Mouse (Mus musculus): ENCODE data around the gene Tmigd3. TPM values are rescaled to one million over a fixed set of nuclear protein-coding genes. Genes with fewer than 3 reads are reported as not detected.
A peak's percentile ranks its signal among the peaks of the same experiment; 100 is the strongest.

The Tmigd3 gene
- polyA plus RNA-seq, 1 experiment from 2014 or later, result not detected

DNA sequence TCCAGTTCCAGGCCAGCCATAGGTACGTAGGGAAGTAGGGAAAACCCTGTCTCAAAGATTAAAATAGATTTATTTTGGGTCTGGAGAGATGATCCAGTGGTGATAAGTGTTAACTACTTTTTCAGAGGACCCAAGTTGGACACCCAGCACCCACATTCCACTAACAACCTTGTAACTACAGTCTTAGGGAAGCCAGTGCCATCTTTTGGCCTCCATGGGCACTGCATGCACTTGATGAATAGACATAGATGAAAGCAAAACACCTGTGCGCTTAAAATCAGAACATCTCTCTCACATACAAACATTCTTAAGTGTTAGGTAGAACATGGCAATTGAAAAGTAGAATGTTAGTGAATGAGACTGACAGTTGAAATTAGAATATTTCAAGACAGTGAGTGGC lies 90.0 kb downstream of the Tmigd3 start:
- Histone ChIP-seq H3K9ac (no peak overlapping the region), H3K9me3 (no peaks in the 10 kb centered on the region), H3K27me3 (replicated peaks) (no peaks in the 10 kb centered on the region), H3K4me1 (peaks cover 23% of the 10 kb centered on the region), H3K27ac (no peak overlapping the region), H3K4me2 (replicated peaks) (peak overlapping the region; percentile 89), H3K4me3 (no peak overlapping the region), H3K36me3 (peaks cover 42% of the 10 kb centered on the region)
- 95% methylated on average over 2 of the region's 2 CpGs for WGBS
- ATAC-seq (ENCODE audit: low FRiP score, low read depth), result no peak

DNA sequence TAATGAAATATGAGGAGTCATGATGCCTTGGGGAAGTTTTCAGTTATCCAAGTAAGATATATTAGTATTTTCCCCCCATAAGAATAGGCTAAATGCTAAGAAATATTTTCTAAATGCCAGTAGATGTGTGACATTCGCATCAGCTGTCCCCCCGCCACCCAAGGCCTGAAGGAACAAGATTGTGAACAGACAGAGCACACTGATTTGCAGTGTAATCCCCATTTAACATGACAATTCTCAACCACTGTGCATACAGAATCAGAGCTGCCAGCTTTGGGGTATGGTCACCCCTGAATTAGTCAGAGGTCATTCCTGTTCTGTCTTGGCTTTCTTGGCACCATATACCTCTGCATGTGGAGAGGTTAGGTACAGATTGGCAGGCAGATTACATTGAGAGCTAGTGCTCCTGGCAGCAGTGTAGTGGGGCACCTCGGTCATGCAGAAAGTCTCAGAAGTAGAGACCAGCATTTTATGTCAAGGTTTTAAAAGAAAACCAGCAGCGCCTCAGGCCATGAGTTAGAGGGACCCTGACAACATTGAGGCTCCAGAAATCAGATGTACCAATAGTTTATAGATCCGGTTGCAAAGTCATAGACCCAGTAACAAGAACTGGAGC lies 101.2 kb downstream of the Tmigd3 start:
- Histone ChIP-seq H3K36me3 (peaks cover 33% of the 10 kb centered on the region), H3K27me3 (replicated peaks) (no peaks in the 10 kb centered on the region), H3K9ac (no peak overlapping the region), H3K27ac (no peak overlapping the region), H3K9me3 (no peaks in the 10 kb centered on the region), H3K4me3 (no peak overlapping the region), H3K4me1 (no peaks in the 10 kb centered on the region), H3K4me2 (replicated peaks) (no peak overlapping the region)
- ATAC-seq (ENCODE audit: low FRiP score, low read depth), result no peak
- WGBS, result 83% methylated on average over 5 of the region's 5 CpGs

DNA sequence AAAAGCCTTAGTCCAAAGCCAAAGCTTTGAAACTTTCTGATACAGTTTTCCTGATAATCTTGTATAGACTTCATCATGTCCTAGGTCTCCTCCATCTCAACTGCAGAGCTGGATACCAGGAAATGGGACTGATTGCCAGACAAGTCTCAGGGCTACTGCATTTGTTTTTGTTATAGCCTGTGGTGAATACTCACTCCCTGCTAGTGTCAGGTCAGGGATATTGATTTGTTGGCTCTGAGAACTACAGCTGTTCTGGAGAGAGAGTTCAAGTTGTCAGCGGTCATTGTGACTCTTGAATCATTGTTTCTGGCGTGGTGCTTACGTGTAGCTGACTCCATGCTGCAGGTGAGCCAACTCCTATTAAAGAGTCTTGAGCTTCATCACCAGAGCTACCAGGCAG lies 102.7 kb downstream of the Tmigd3 start, which contains the start of gene Ovgp1:
Gene Ovgp1 (plus strand): TSS at position 301 of the 400 bp plus-strand sequence.
- no peak within 1 kb of the TSS for H3K27ac ChIP-seq
- H3K4me3 ChIP-seq, result no peak within 1 kb of the TSS
- H3K4me2 ChIP-seq (replicated peaks), result no peak within 1 kb of the TSS
- H3K9me3 ChIP-seq, result no peaks in the 10 kb centered on the region
- H3K9ac ChIP-seq, result no peak within 1 kb of the TSS
- no peaks in the 10 kb centered on the region for H3K4me1 ChIP-seq
- 73% methylated on average over 3 of the region's 3 CpGs for whole genome bisulfite sequencing
- ATAC-seq (ENCODE audit: low FRiP score, low read depth), result no peak
- H3K27me3 ChIP-seq (replicated peaks), result no peaks in the 10 kb centered on the region
- peaks cover 19% of the 10 kb centered on the region for H3K36me3 ChIP-seq

Other genes starting within 250 kb of the Tmigd3 start
- gene Ddx20, start 183.3 kb upstream of the Tmigd3 start, polyA plus RNA-seq (2016; fragmentation: Nextera tagmentation; extraction: Ambion mirVana), result 33.8 and 34.6 TPM in 2 replicates
- gene Inka2, start 166.3 kb upstream of the Tmigd3 start, polyA plus RNA-seq (2016; fragmentation: Nextera tagmentation; extraction: Ambion mirVana), result 3.9 and 5.6 TPM in 2 replicates
- gene Rap1a, start 69.6 kb upstream of the Tmigd3 start, polyA plus RNA-seq (2016; fragmentation: Nextera tagmentation; extraction: Ambion mirVana), result 76.6 and 76.9 TPM in 2 replicates
- not detected in 2 replicates for gene Adora3, start within 50 bp of the Tmigd3 start, polyA plus RNA-seq (2016; fragmentation: Nextera tagmentation; extraction: Ambion mirVana)
- gene I830077J02Rik, start 61.8 kb downstream of the Tmigd3 start, polyA plus RNA-seq (2016; fragmentation: Nextera tagmentation; extraction: Ambion mirVana), result 0.33 and 0.55 TPM in 2 replicates
- 99.3 and 102 TPM in 2 replicates for gene Wdr77, start 88.5 kb downstream of the Tmigd3 start, polyA plus RNA-seq (2016; fragmentation: Nextera tagmentation; extraction: Ambion mirVana)
- gene Atp5f1, start 89.2 kb downstream of the Tmigd3 start, polyA plus RNA-seq (2016; fragmentation: Nextera tagmentation; extraction: Ambion mirVana), result 518 and 558 TPM in 2 replicates
- gene Ovgp1, start 102.8 kb downstream of the Tmigd3 start, polyA plus RNA-seq (2016; fragmentation: Nextera tagmentation; extraction: Ambion mirVana), result 2.6 and 3.1 TPM in 2 replicates
- 0.22 TPM in 1 of 2 replicates, not detected in the other for gene Pifo, start 143.7 kb downstream of the Tmigd3 start, polyA plus RNA-seq (2016; fragmentation: Nextera tagmentation; extraction: Ambion mirVana)
- gene Chil5, start 161.9 kb downstream of the Tmigd3 start, polyA plus RNA-seq (2016; fragmentation: Nextera tagmentation; extraction: Ambion mirVana), result not detected in 2 replicates
- gene Chia1, start 242.3 kb downstream of the Tmigd3 start, polyA plus RNA-seq (2016; fragmentation: Nextera tagmentation; extraction: Ambion mirVana), result 0.38 TPM in 1 of 2 replicates, not detected in the other